Mouse (Mus musculus): ENCODE measurements at regions not wholly inside any gene's neighbourhood (a gene's known extent, or its start where the extent isn't known, plus 50 kb on each side); places are given as distances from the start of the nearest gene placed in this dataset.

DNA sequence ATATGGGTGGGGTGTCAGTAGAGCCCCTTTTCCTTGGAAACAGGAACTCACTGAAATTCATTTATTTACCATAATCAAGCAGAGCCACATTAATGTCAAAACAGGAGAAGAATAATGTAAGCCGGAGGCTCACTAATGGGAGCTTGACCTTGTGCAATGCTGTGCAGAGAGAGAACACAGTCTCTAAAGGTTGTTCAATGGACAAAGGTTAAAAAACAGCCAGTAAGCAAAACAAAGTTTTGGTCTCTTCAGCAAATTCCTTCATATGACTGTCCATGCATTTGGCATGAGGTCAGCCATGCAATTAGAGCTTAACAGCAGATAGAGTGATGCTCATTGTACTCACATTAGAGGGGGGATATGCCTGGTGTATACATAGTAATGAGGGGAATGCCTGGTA is 113.1 kb downstream of the Tsen15 start:
- no peak overlapping the region for H3K4me2 ChIP-seq
- H3K9me3 ChIP-seq: no peaks in the 10 kb centered on the region
- H3K4me3 ChIP-seq (replicated peaks): no peak overlapping the region
- ATAC-seq (ENCODE audit: low FRiP score): no peak
- H3K9ac ChIP-seq: no peak overlapping the region
- no peaks in the 10 kb centered on the region for H3K36me3 ChIP-seq (replicated peaks)
- 88% methylated on average over 1 of the region's 1 CpGs for WGBS
- H3K27me3 ChIP-seq: no peaks in the 10 kb centered on the region
- no peak overlapping the region for H3K27ac ChIP-seq
- H3K4me1 ChIP-seq: peaks cover 6% of the 10 kb centered on the region; the same call in 1 of the 2 replicates

DNA sequence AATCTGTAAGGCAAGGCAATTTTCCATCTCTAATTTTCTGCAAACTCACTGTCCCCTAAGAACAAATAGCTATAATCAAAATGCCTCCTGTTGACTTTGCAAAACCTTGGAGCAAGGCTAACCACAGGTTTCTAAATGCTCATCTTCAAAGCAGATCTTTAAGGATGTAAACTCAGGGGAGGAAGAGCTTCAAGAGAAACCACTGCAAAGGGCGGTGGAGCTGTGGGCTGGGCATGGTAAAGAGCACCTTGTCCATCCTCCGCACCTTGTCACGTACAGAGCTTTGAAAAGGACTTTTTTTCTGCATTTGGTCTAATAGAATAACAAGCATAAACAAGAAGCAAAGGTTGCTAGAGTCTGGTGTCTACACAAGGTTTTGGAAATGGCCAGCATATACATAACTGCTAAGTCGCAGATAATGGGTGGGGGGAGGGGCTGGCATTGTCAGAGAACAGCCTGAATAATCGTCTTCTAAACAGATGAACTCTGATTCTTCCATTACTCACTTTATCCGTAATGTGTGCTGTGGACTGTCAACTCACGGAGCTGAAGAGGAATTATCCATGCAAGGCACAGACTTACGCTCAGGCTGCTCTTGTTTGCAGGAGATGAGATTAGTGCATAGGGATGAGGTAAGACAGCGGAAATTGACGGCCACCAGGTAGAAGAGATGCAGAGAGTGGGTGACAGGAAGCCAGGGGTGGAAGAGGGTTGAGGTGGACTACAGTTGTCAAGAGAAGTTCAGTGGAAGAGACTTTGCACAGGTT is 116.4 kb downstream of the Tsen15 start:
- H3K9me3 ChIP-seq: no peaks in the 10 kb centered on the region
- no peak overlapping the region for H3K4me2 ChIP-seq
- WGBS: 73% methylated on average over 10 of the region's 10 CpGs
- peaks cover 6% of the 10 kb centered on the region; the same call in 1 of the 2 replicates for H3K4me1 ChIP-seq
- H3K27ac ChIP-seq: no peak overlapping the region
- no peak overlapping the region for H3K4me3 ChIP-seq (replicated peaks)
- no peaks in the 10 kb centered on the region for H3K36me3 ChIP-seq (replicated peaks)
- H3K9ac ChIP-seq: no peak overlapping the region
- no peaks in the 10 kb centered on the region for H3K27me3 ChIP-seq
- no peak for ATAC-seq (ENCODE audit: low FRiP score)

DNA sequence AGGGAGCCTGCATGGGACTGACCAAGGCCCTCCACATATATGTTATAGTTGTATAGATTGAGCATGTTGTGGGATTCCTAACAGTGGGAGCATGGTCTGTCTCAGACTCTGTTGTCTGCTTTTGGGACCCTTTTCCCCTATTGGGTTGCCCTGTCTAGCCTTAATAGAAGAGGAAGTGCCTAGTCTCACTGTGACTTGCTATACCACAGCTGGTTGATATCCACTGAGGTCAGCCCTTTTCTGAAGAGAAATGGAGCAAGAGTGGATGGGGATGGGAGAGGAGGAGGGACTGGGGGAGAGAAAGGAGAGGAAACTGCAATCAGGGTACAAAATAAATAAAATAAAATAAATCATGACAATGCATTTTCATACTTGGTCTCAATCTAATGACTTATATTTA is 120.1 kb downstream of the Tsen15 start:
- no peak overlapping the region for H3K4me2 ChIP-seq
- H3K27me3 ChIP-seq: no peaks in the 10 kb centered on the region
- H3K9me3 ChIP-seq: no peaks in the 10 kb centered on the region
- H3K4me1 ChIP-seq: peaks cover 6% of the 10 kb centered on the region; the same call in 1 of the 2 replicates
- no peak overlapping the region for H3K27ac ChIP-seq
- no peak overlapping the region for H3K4me3 ChIP-seq (replicated peaks)
- H3K9ac ChIP-seq: no peak overlapping the region
- no peak for ATAC-seq (ENCODE audit: low FRiP score)
- no peaks in the 10 kb centered on the region for H3K36me3 ChIP-seq (replicated peaks)

DNA sequence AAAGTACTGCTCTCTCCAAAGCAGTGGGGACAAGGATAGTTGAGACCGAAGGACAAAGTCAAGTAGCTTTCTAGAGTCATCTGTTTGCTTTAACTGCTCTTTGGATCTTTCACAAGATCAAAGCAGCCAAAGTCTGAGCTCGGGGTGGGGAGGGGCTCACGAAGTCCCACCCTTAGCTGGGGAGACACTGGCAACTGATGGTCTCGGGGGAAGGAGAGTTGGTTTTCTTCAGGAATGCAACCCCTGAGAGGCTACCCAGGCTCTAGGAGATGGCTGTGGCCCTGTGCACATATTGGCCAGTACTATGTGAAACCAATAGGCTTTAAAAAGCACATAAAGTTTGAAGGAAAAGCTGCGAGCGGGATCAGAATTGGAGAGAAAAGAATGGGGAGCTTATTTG is 121.5 kb downstream of the Tsen15 start:
- H3K4me3 ChIP-seq (replicated peaks): no peak overlapping the region
- no peaks in the 10 kb centered on the region for H3K27me3 ChIP-seq
- no peak overlapping the region for H3K4me2 ChIP-seq
- H3K9me3 ChIP-seq: no peaks in the 10 kb centered on the region
- no peaks in the 10 kb centered on the region for H3K36me3 ChIP-seq (replicated peaks)
- H3K4me1 ChIP-seq: peaks cover under 1% of the 10 kb centered on the region; the same call in 1 of the 2 replicates
- no peak overlapping the region for H3K27ac ChIP-seq
- ATAC-seq (ENCODE audit: low FRiP score): no peak
- H3K9ac ChIP-seq: no peak overlapping the region
- WGBS: 92% methylated on average over 6 of the region's 6 CpGs

DNA sequence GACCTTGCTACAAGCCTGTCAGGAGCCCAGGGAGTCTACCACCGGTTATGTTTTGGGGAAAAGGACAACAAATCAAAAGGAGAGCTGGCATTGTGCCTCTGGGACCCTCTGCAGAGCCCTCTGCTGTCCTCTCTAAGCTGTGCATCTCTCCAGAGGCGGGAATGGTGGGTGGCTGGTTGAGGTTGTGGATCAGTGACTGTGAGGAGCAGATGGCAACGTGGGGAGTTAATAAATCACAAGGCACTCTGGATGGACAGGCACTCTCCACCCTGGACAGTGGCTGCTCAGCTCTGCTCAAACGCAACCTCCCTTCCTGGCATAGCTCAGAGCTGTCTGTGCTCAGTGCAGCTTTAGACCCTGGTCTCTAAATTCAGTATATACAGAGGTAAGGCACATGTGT is 125.0 kb downstream of the Tsen15 start:
- no peaks in the 10 kb centered on the region for H3K9me3 ChIP-seq
- H3K4me1 ChIP-seq: peaks cover 4% of the 10 kb centered on the region; the same call in 1 of the 2 replicates
- no peak overlapping the region for H3K9ac ChIP-seq
- 41% methylated on average over 4 of the region's 4 CpGs for WGBS
- no peak overlapping the region for H3K27ac ChIP-seq
- no peak overlapping the region for H3K4me2 ChIP-seq
- no peaks in the 10 kb centered on the region for H3K27me3 ChIP-seq
- ATAC-seq (ENCODE audit: low FRiP score): no peak
- no peak overlapping the region for H3K4me3 ChIP-seq (replicated peaks)
- H3K36me3 ChIP-seq (replicated peaks): no peaks in the 10 kb centered on the region

DNA sequence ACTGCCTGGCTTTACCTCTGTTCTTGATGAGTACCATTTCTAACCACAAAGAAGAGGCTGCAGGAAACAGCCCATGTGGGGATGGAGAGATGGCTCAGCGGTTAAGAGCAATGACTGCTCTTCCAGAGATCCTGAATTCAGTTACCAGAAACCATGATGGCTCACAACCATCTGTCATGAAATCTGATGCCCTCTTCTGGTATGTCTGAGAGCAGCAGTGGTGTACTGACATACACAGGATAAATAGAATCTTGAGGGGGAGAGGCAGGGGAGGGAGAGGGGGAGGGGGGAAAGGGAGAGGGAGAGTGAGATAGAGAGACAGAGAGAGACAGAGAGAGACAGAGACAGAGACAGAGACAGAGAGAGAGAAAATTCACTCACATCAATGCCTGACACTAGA is 125.5 kb downstream of the Tsen15 start:
- Histone ChIP-seq H3K9ac (no peak overlapping the region), H3K27ac (no peak overlapping the region)
- WGBS: 92% methylated on average over 1 of the region's 1 CpGs

DNA sequence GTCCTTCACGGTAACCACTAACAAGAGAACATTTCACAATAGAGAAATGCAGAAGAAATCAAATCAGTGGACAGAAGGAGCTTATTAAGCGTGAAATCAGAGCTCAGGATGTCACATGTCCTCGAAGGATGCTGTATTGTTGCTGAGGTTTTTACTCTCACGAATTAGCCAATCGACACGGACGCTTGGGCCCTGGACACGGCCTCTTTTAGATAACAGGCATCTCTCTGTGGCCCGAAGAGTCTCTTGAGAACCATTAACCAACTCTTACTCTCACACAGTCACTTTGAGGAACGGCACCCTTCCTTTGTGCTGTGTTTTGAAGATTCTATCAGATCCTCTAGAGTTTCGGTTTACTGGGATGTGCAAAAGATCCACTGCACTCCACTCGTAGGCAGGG is 128.2 kb downstream of the Tsen15 start:
- Histone ChIP-seq H3K27me3 (no peaks in the 10 kb centered on the region), H3K27ac (no peak overlapping the region), H3K4me1 (peaks cover 4% of the 10 kb centered on the region; the same call in 1 of the 2 replicates), H3K4me3 (replicated peaks) (no peak overlapping the region), H3K36me3 (replicated peaks) (no peaks in the 10 kb centered on the region), H3K4me2 (no peak overlapping the region), H3K9ac (no peak overlapping the region), H3K9me3 (no peaks in the 10 kb centered on the region)
- ATAC-seq (ENCODE audit: low FRiP score): no peak
- WGBS: 74% methylated on average over 12 of the region's 12 CpGs

More for the DNA sequence above, 125.5 kb downstream of the Tsen15 start:
- no peak overlapping the region for H3K4me3 ChIP-seq (replicated peaks)
- peaks cover 4% of the 10 kb centered on the region; the same call in 1 of the 2 replicates for H3K4me1 ChIP-seq
- ATAC-seq (ENCODE audit: low FRiP score): no peak
- H3K9me3 ChIP-seq: no peaks in the 10 kb centered on the region
- H3K4me2 ChIP-seq: no peak overlapping the region
- H3K27me3 ChIP-seq: no peaks in the 10 kb centered on the region
- H3K36me3 ChIP-seq (replicated peaks): no peaks in the 10 kb centered on the region

DNA sequence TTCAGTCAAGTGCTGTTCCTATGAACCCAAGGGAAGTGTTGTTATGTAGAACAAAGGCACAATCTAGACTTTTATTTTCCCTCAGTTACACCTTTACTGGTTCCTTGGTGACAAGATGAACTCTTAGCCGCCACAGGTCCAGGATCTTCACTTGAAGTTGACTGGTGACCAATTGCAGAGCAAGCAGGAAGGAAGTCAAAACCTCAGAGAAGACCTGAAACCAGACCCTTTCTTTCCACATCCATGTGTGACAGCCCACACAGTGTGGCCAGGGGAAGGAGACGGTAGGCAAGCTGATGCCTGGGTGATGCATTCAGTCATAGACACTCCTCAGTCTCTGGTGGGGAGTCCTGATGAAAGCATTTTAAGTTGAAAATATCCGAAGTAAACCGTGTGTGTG is 132.6 kb downstream of the Tsen15 start:
- no peaks in the 10 kb centered on the region for H3K36me3 ChIP-seq (replicated peaks)
- no peak overlapping the region for H3K4me3 ChIP-seq (replicated peaks)
- 82% methylated on average over 4 of the region's 4 CpGs for WGBS
- no peak overlapping the region for H3K27ac ChIP-seq
- no peak overlapping the region for H3K9ac ChIP-seq
- no peaks in the 10 kb centered on the region for H3K27me3 ChIP-seq
- H3K9me3 ChIP-seq: no peaks in the 10 kb centered on the region
- no peak for ATAC-seq (ENCODE audit: low FRiP score)
- no peak overlapping the region for H3K4me2 ChIP-seq
- peaks cover 4% of the 10 kb centered on the region; the same call in 1 of the 2 replicates for H3K4me1 ChIP-seq

DNA sequence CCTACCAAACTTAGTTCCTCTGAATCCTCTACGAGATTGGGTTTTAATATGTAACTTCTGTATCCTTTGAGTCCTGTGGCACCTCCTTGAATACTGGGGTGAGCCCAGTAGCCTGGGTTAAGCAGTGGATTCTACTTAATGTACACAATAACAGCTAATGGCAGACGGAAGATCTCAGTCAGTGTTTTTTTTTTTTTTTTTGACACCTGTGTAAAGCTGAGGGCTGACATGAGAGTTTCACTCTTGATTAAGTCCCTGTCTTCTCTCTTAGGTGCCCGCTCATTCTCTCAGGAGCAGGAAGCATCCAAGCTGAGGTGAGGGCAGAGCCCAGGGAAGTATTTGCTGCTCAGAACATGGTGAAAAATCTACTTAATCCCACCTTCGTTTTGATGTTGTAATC is 133.0 kb downstream of the Tsen15 start:
- Histone ChIP-seq H3K9ac (no peak overlapping the region), H3K27me3 (no peaks in the 10 kb centered on the region), H3K4me1 (peaks cover 4% of the 10 kb centered on the region; the same call in 1 of the 2 replicates), H3K27ac (no peak overlapping the region), H3K4me3 (replicated peaks) (no peak overlapping the region), H3K4me2 (no peak overlapping the region), H3K9me3 (no peaks in the 10 kb centered on the region), H3K36me3 (replicated peaks) (no peaks in the 10 kb centered on the region)
- ATAC-seq (ENCODE audit: low FRiP score): no peak
- 83% methylated on average over 4 of the region's 4 CpGs for WGBS

DNA sequence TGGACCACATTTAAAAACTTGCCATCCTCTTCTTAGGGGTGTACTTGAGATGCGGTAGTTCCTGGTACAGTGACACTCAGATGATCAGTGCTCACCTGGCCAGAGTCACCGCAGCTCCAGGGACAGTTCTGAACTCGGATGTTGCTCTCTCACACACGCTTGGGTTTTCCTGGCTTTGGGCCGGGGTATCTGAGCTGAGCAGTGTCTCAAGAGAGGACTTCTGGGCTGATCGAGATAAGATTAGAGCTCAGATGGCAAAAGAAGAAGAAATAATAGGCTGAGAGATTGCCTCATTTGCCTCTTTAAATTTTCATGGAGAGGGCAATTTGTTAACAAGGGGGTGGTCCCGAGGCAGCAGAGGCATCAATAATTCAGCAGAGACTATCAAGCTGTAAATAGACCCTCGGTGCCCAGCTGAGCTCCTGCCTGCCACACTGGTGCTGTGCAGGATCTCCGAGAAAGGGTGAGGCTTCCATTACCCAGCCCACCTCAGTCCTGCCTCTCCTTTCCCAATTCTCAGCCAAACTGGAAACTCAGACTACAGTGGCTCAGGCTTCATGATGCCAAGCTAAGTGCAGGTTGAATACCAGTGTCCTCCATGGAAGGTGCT is 133.7 kb downstream of the Tsen15 start:
- no peaks in the 10 kb centered on the region for H3K4me1 ChIP-seq
- no peak overlapping the region for H3K4me3 ChIP-seq (replicated peaks)
- no peak overlapping the region for H3K4me2 ChIP-seq
- H3K27me3 ChIP-seq: no peaks in the 10 kb centered on the region
- no peak overlapping the region for H3K9ac ChIP-seq
- WGBS: 74% methylated on average over 9 of the region's 9 CpGs
- no peaks in the 10 kb centered on the region for H3K9me3 ChIP-seq
- H3K36me3 ChIP-seq (replicated peaks): no peaks in the 10 kb centered on the region
- ATAC-seq (ENCODE audit: low FRiP score): no peak
- no peak overlapping the region for H3K27ac ChIP-seq

DNA sequence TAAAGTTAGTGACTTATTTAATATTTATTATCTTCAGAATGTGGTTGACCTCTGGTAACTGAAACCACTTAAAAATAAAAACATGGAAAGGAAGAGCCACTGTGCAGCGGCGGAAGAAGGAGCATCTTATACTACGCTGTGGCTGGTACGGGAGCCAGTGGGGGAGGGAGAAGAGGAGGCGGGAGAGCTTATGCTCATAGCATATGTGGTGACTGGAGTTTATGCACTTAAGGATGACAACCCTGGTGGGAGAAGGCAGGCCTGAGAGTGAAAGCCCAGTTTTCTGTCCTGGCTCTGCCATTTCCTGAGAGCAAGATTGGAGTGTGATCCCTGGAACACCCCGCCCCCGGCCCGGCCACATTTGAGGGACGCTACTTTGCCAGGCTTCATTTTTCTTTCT is 145.5 kb downstream of the Tsen15 start:
- H3K4me2 ChIP-seq: no peak overlapping the region
- 96% methylated on average over 9 of the region's 9 CpGs for WGBS
- no peaks in the 10 kb centered on the region for H3K27me3 ChIP-seq
- H3K9ac ChIP-seq: no peak overlapping the region
- H3K27ac ChIP-seq: no peak overlapping the region
- H3K4me1 ChIP-seq: no peaks in the 10 kb centered on the region
- ATAC-seq (ENCODE audit: low FRiP score): no peak
- no peaks in the 10 kb centered on the region for H3K9me3 ChIP-seq
- H3K36me3 ChIP-seq (replicated peaks): no peaks in the 10 kb centered on the region
- H3K4me3 ChIP-seq (replicated peaks): no peak overlapping the region

DNA sequence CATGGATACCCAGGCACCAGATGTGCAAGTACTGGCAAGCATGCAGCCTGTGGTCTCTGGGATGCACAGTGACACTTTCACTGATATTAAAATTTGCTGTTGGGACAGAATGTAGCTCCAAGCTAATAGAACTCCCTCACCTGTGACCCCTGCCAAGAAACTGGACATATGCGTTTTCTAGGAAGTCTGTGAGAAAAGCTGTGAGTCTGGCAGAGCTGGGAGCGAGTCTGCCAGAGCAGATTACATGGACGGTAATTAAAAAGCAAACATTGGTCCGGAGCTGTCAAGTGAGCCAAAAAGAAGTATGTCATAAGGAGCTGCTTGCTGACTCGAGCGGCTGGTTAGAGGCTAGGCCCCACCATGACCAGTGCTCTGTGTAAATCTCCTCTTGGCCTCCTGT is 147.1 kb downstream of the Tsen15 start:
- no peak for ATAC-seq (ENCODE audit: low FRiP score)
- no peak overlapping the region for H3K4me2 ChIP-seq
- H3K36me3 ChIP-seq (replicated peaks): no peaks in the 10 kb centered on the region
- no peak overlapping the region for H3K9ac ChIP-seq
- no peak overlapping the region for H3K27ac ChIP-seq
- WGBS: 86% methylated on average over 6 of the region's 6 CpGs
- H3K9me3 ChIP-seq: no peaks in the 10 kb centered on the region
- no peaks in the 10 kb centered on the region for H3K27me3 ChIP-seq
- no peak overlapping the region for H3K4me3 ChIP-seq (replicated peaks)
- no peaks in the 10 kb centered on the region for H3K4me1 ChIP-seq

DNA sequence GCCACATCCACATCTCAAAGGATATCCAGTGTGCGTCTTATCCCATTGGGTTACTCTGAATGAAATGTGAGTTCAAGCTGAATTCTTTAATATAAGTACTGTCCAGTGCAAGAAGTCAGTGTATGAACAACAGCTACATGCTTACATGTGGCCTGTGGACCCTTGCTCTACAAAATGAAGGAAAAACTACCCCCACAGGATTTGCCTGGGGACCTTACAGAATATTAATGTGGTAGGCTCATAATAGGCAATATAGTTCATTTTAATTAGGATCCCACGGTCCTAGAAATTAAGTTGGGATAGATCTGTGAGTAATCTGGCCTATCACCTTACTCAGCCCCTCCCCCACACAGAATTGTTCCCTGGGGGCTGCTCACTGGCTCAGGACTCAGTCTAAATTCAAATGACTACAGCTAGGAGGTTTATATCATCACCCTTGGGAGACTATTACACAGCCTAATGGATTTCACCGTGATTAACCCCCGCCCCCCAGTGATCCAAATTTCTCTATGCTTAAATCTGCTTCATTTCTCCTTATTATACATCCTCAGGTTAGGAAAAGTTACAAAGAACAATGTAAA is 145.4 kb upstream of the 1700025G04Rik start:
- Histone ChIP-seq H3K4me1 (no peaks in the 10 kb centered on the region), H3K27ac (no peak overlapping the region)
- no peak for ATAC-seq (ENCODE audit: low FRiP score)

More for the DNA sequence above, 145.4 kb upstream of the 1700025G04Rik start:
- Histone ChIP-seq H3K4me3 (replicated peaks) (no peak overlapping the region), H3K36me3 (replicated peaks) (no peaks in the 10 kb centered on the region), H3K27me3 (no peaks in the 10 kb centered on the region), H3K9ac (no peak overlapping the region), H3K4me2 (no peak overlapping the region), H3K9me3 (no peaks in the 10 kb centered on the region)
- WGBS: 82% methylated on average over 4 of the region's 4 CpGs

Data from forebrain, embryonic 12.5 days (tissue).